Mouse (Mus musculus) hindbrain, embryonic 16.5 days (tissue): Measurements from ENCODE around the gene Rrm2. TPM values are rescaled to one million over a fixed set of nuclear protein-coding genes. Genes with fewer than 3 reads are reported as not detected.
A peak's percentile ranks its signal among the peaks of the same experiment; 100 is the strongest.
"Not testable (repeated sequence)": the region's sequence is repeated elsewhere in the genome, so short reads cannot be mapped to it uniquely, and the experiment has no call there.

Experiments used
- ATAC-seq: fragments of 200-750 bp; cut with Nextera tagmentation; 2 replicates; pipeline ENCODE4 v1.8.0; 2017; ENCODE audit warnings: moderate TSS enrichment, moderate library complexity
- H3K27ac ChIP-seq: fragments of 300-500 bp; sonication (generic); 2 replicates; pipeline ENCODE4 v1.5.1; 2014; ENCODE audit warnings: low read depth, mild to moderate bottlenecking, control low read depth, low read length, moderate library complexity
- H3K27me3 ChIP-seq: fragments of 300-500 bp; sonication (generic); replicated peaks from 2 replicates; pipeline ENCODE4 v1.6.1; 2014; ENCODE audit warnings: low read length; ENCODE audit not compliant: control insufficient read depth, insufficient read depth
- H3K36me3 ChIP-seq: fragments of 300-500 bp; sonication (generic); 2 replicates; pipeline ENCODE4 v1.6.1; 2014; ENCODE audit warnings: mild to moderate bottlenecking, low read length, moderate library complexity, mixed read lengths; ENCODE audit not compliant: control insufficient read depth, insufficient read depth
- H3K4me1 ChIP-seq: fragments of 300-500 bp; sonication (generic); 2 replicates; pipeline ENCODE4 v1.6.1; 2014; ENCODE audit warnings: low read depth, low read length; ENCODE audit not compliant: control insufficient read depth, insufficient read depth
- H3K4me2 ChIP-seq: fragments of 300-500 bp; sonication (generic); 2 replicates; pipeline ENCODE4 v1.6.1; 2014; ENCODE audit warnings: mild to moderate bottlenecking, low read length, control low read depth, moderate library complexity
- H3K4me3 ChIP-seq: fragments of 300-500 bp; sonication (generic); 2 replicates; pipeline ENCODE4 v1.5.1; 2014; ENCODE audit warnings: mild to moderate bottlenecking, low read length, control low read depth, moderate library complexity
- H3K9ac ChIP-seq: fragments of 300-500 bp; sonication (generic); 2 replicates; pipeline ENCODE4 v1.6.1; 2014; ENCODE audit warnings: low read depth, mild to moderate bottlenecking, control low read depth, low read length, moderate library complexity
- H3K9me3 ChIP-seq: fragments of 300-500 bp; sonication (generic); 2 replicates; pipeline ENCODE4 v1.6.1; 2014; ENCODE audit warnings: mild to moderate bottlenecking, low read length, moderate library complexity; ENCODE audit not compliant: control insufficient read depth
- WGBS: fragments of 180-500 bp; shearing (Covaris S2); extraction: QIAGEN DNeasy Blood & Tissue Kit; methylation state at CpG from one replicate; pipeline ENCODE4 v1.1.7; 2014; 5-methylcytosine and 5-hydroxymethylcytosine counted together
- polyA plus RNA-seq: library from polyadenylated mRNA; unstranded; fragments of >200 nt; fragmentation: Nextera tagmentation; extraction: Ambion mirVana; gene quantifications from 2 replicates; pipeline ENCODE4 v1.2.1, GENCODE M21; 2015

The Rrm2 gene
- polyA plus RNA-seq, 1 experiment from 2014 or later = 54.2 TPM

DNA sequence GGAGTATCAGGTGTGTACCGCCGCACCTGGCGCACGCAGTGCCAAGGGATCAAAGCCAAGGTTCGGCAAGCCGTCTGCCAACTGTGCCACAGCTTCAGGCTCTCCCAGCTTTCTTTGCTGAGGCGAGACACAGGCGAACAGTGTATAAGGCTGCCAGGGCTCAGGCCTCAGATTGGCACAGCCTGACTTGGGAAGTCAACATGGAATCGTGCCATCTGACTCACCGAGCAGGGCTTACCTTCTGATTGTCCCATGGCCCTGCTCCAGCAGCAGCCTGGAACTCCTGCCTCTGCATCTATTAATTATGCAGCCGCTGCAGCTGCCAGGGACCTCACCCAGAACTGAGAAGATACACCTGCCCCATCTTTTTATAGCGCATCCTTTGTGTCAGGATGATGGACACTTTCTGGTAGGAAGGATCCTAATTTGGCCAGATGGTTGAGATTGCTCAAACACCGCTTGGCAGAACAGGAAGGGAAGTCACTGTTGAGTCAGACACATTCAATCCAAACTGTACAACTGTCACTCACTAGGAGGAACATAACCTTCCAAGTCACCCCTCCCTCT lies 26.9 kb downstream of the Rrm2 start:
- 66% methylated on average over 13 of the region's 13 CpGs for WGBS
- Histone ChIP-seq H3K27ac (peak overlapping the region; percentile 2; the same call in 1 of the 2 replicates), H3K4me2 (no peak overlapping the region), H3K36me3 (no peaks in the 10 kb centered on the region), H3K9me3 (no peaks in the 10 kb centered on the region), H3K4me3 (no peak overlapping the region), H3K27me3 (no peaks in the 10 kb centered on the region), H3K9ac (no peak overlapping the region), H3K4me1 (no peaks in the 10 kb centered on the region; the same call in 1 of the 2 replicates)
- ATAC-seq = peak; percentile 79

DNA sequence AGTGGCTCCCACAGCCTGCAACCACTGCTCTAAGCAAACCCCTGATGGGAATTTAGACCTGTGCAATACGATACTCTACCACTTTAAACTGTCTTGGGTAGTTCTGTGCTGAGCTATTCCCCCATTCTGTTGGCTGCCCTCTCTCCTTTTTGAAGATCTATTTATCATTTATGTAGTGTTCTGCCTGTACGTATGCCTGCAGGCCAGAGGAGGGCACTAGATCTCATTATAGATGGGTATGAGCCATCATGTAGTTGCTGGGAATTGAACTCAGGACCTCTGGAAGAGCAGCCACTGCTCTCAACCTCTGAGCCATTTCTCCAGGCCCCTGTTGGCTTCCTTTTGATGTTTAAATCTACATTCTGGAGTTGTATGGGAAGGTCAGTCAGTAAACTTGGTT lies 28.9 kb downstream of the Rrm2 start:
- Histone ChIP-seq H3K9me3 (no peaks in the 10 kb centered on the region), H3K36me3 (no peaks in the 10 kb centered on the region), H3K9ac (no peak overlapping the region), H3K27me3 (no peaks in the 10 kb centered on the region), H3K27ac (no peak overlapping the region), H3K4me2 (no peak overlapping the region), H3K4me3 (no peak overlapping the region), H3K4me1 (no peaks in the 10 kb centered on the region; the same call in 1 of the 2 replicates)
- WGBS = 70% methylated on average over 2 of the region's 2 CpGs
- no peak for ATAC-seq

GRCm38 (mm10) chr12:24739963-24740362 lies 31.9 kb downstream of the Rrm2 start:
- no peak for ATAC-seq
- H3K9ac ChIP-seq = no peak overlapping the region
- 73% methylated on average over 1 of the region's 1 CpGs for WGBS
- H3K27me3 ChIP-seq = no peaks in the 10 kb centered on the region
- H3K9me3 ChIP-seq = no peaks in the 10 kb centered on the region
- H3K27ac ChIP-seq = no peak overlapping the region
- H3K4me2 ChIP-seq = no peak overlapping the region
- H3K4me3 ChIP-seq = no peak overlapping the region
- H3K4me1 ChIP-seq = no peaks in the 10 kb centered on the region
- no peaks in the 10 kb centered on the region for H3K36me3 ChIP-seq

GRCm38 (mm10) chr12:24741535-24741934 lies 33.5 kb downstream of the Rrm2 start:
- not testable (repeated sequence) for H3K9me3 ChIP-seq, H3K36me3 ChIP-seq, H3K27ac ChIP-seq, ATAC-seq, H3K4me1 ChIP-seq, H3K4me2 ChIP-seq, H3K9ac ChIP-seq, H3K27me3 ChIP-seq, H3K4me3 ChIP-seq
- 65% methylated on average over 6 of the region's 6 CpGs for WGBS

DNA sequence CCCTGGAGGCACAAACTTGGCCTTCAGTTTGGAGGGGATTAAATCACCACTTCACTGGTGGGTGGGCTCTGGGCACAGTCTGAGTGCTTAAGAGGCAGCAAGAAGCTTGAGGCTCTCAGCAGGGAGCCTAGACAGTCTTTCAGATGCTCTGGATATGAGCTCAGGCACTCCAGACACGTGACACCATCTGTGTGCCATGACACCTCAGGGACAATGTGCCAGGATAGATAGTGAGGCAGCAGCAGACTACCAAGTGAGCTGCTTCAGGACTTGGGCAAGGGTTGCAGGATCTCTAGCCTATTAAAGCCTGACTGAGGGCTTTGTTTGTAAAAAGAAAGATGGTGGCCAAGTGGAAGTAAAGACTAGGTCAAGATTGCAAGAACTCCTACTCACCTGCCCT lies 36.3 kb downstream of the Rrm2 start:
- H3K27ac ChIP-seq = no peak overlapping the region
- H3K9ac ChIP-seq = no peak overlapping the region
- no peaks in the 10 kb centered on the region for H3K27me3 ChIP-seq
- H3K4me3 ChIP-seq = no peak overlapping the region
- H3K36me3 ChIP-seq = no peaks in the 10 kb centered on the region
- 27% methylated on average over 1 of the region's 1 CpGs for WGBS
- ATAC-seq = no peak
- peaks cover 5% of the 10 kb centered on the region for H3K4me1 ChIP-seq
- H3K9me3 ChIP-seq = no peaks in the 10 kb centered on the region
- no peak overlapping the region for H3K4me2 ChIP-seq

GRCm38 (mm10) chr12:24746579-24747296 lies 38.7 kb downstream of the Rrm2 start:
- Histone ChIP-seq H3K4me2 (no peak overlapping the region), H3K27me3 (no peaks in the 10 kb centered on the region), H3K27ac (peak overlapping the region; percentile 59), H3K4me1 (peaks cover 5% of the 10 kb centered on the region), H3K4me3 (no peak overlapping the region), H3K36me3 (no peaks in the 10 kb centered on the region), H3K9me3 (no peaks in the 10 kb centered on the region), H3K9ac (no peak overlapping the region)
- peak; percentile 55 for ATAC-seq
- WGBS = 34% methylated on average over 5 of the region's 5 CpGs

DNA sequence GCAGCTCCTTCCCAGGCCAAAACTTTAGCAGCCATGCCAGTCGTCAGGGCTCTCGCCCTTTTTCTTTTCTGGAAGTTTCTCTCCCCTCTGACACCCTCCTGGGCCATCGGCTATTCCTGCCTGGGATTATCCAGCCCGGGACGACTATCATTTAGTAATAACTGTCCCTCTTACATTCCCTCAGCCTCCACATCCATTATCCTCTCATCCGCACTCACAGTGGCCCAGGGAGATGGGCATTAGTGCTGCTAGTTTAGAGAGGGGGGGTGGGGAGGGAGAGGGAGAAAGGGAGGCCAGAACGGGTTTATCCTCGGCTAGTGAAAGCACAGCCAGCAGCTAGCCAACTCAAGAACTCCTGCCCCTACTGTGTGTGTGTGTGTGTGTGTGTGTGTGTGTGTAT lies 39.3 kb downstream of the Rrm2 start:
- Histone ChIP-seq H3K27ac (peak overlapping the region; percentile 59), H3K4me2 (no peak overlapping the region), H3K4me1 (peaks cover 5% of the 10 kb centered on the region), H3K36me3 (no peaks in the 10 kb centered on the region), H3K9me3 (no peaks in the 10 kb centered on the region), H3K9ac (no peak overlapping the region), H3K27me3 (no peaks in the 10 kb centered on the region), H3K4me3 (no peak overlapping the region)
- WGBS = 49% methylated on average over 8 of the region's 8 CpGs
- peak; percentile 21; the same call in 1 of the 2 replicates for ATAC-seq

GRCm38 (mm10) chr12:24750521-24750920 lies 42.5 kb downstream of the Rrm2 start:
- Histone ChIP-seq H3K4me2 (no peak overlapping the region), H3K9me3 (no peaks in the 10 kb centered on the region), H3K4me1 (peaks cover 5% of the 10 kb centered on the region), H3K27me3 (no peaks in the 10 kb centered on the region), H3K27ac (no peak overlapping the region), H3K4me3 (no peak overlapping the region), H3K9ac (no peak overlapping the region), H3K36me3 (no peaks in the 10 kb centered on the region)
- WGBS = 93% methylated on average over 6 of the region's 6 CpGs
- ATAC-seq = no peak

- no peak overlapping the region for H3K9ac ChIP-seq
- H3K4me3 ChIP-seq = no peak overlapping the region
- H3K27ac ChIP-seq = no peak overlapping the region
- H3K9me3 ChIP-seq = no peaks in the 10 kb centered on the region
- H3K4me1 ChIP-seq = no peaks in the 10 kb centered on the region
- no peak for ATAC-seq
- no peak overlapping the region for H3K4me2 ChIP-seq
- no peaks in the 10 kb centered on the region for H3K27me3 ChIP-seq
- 75% methylated on average over 4 of the region's 4 CpGs for WGBS
- H3K36me3 ChIP-seq = no peaks in the 10 kb centered on the region
Measured at GRCm38 (mm10) chr12:24753680-24754079, 45.6 kb downstream of the Rrm2 start.
